Mouse (Mus musculus) limb, embryonic 15.5 days (tissue): ENCODE measurements at regions not wholly inside any gene's neighbourhood (a gene's known extent, or its start where the extent isn't known, plus 50 kb on each side); places are given as distances from the start of the nearest gene placed in this dataset.

Experiments used
- ATAC-seq: fragments of 200-750 bp; cut with Nextera tagmentation; 2 replicates; pipeline ENCODE4 v1.8.0; 2017; ENCODE audit warnings: low read depth, moderate TSS enrichment; ENCODE audit not compliant: insufficient number of reproducible peaks, low FRiP score, low TSS enrichment
- H3K27ac ChIP-seq: fragments of 300-500 bp; sonication (generic); 2 replicates; pipeline ENCODE4 v1.5.1; 2015; ENCODE audit warnings: moderate library complexity, mild to moderate bottlenecking, inconsistent platforms
- H3K27me3 ChIP-seq: fragments of 300-500 bp; sonication (generic); 2 replicates; pipeline ENCODE4 v1.6.1; 2015; ENCODE audit warnings: inconsistent platforms
- H3K36me3 ChIP-seq: fragments of 300-500 bp; sonication (generic); 2 replicates; pipeline ENCODE4 v1.6.1; 2015; ENCODE audit warnings: inconsistent platforms
- H3K4me1 ChIP-seq: fragments of 300-500 bp; sonication (generic); 2 replicates; pipeline ENCODE4 v1.6.1; 2015; ENCODE audit warnings: inconsistent platforms
- H3K4me2 ChIP-seq: fragments of 300-500 bp; sonication (generic); 2 replicates; pipeline ENCODE4 v1.6.1; 2015; ENCODE audit warnings: mild to moderate bottlenecking, inconsistent platforms
- H3K4me3 ChIP-seq: fragments of 300-500 bp; sonication (generic); 2 replicates; pipeline ENCODE4 v1.5.1; 2015; ENCODE audit warnings: mild to moderate bottlenecking, inconsistent platforms
- H3K9ac ChIP-seq: fragments of 300-500 bp; sonication (generic); 2 replicates; pipeline ENCODE4 v1.6.1; 2015; ENCODE audit warnings: inconsistent platforms
- H3K9me3 ChIP-seq: fragments of 300-500 bp; sonication (generic); 2 replicates; pipeline ENCODE4 v1.6.1; 2016; ENCODE audit warnings: inconsistent platforms
- whole genome bisulfite sequencing: fragments of 180-500 bp; shearing (Covaris S2); methylation state at CpG from one replicate; pipeline ENCODE4 v1.1.7; 2015; 5-methylcytosine and 5-hydroxymethylcytosine counted together

DNA sequence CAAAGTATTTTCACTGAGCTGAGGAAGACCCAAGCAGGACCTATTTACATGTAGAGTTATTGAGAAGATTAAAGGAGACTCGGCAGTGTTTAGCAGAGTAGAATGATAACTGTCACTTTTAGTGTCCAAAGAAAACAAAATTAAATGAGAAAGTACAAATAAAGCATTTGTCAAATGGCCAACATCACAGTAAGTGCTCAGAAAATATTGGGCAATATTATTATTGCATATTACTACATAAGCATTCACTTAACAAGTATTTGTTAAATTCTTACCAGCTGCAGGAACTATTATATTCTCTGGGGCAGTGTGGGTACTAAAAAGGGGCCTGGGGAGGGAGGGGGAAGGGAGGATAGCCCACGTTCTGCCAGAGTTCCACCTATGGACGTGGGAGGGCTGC lies 224.5 kb upstream of the Noct start:
- no peaks in the 10 kb centered on the region for H3K36me3 ChIP-seq
- ATAC-seq: no peak
- H3K4me2 ChIP-seq: no peak overlapping the region
- no peak overlapping the region for H3K27ac ChIP-seq
- WGBS: 58% methylated on average over 3 of the region's 3 CpGs
- 0 out of 2 replicates have a peak, but pooled peaks cover 4% of the 10 kb centered on the region for H3K4me1 ChIP-seq
- no peak overlapping the region for H3K4me3 ChIP-seq
- H3K27me3 ChIP-seq: no peaks in the 10 kb centered on the region
- no peaks in the 10 kb centered on the region for H3K9me3 ChIP-seq
- no peak overlapping the region for H3K9ac ChIP-seq

GRCm38 (mm10) chr3:51000938-51001337 lies 223.3 kb upstream of the Noct start:
- no peaks in the 10 kb centered on the region for H3K36me3 ChIP-seq
- H3K4me3 ChIP-seq: no peak overlapping the region
- H3K9me3 ChIP-seq: no peaks in the 10 kb centered on the region
- no peak for ATAC-seq
- WGBS: 68% methylated on average over 7 of the region's 7 CpGs
- no peaks in the 10 kb centered on the region for H3K27me3 ChIP-seq
- no peak overlapping the region for H3K9ac ChIP-seq
- H3K4me1 ChIP-seq: 0 out of 2 replicates have a peak, but pooled peaks cover 4% of the 10 kb centered on the region
- no peak overlapping the region for H3K27ac ChIP-seq
- H3K4me2 ChIP-seq: no peak overlapping the region

- no peak overlapping the region for H3K27ac ChIP-seq
- WGBS: 74% methylated on average over 6 of the region's 6 CpGs
Observed at GRCm38 (mm10) chr3:51002662-51003061, 221.6 kb upstream of the Noct start.

GRCm38 (mm10) chr3:51003506-51004170 lies 220.6 kb upstream of the Noct start:
- no peaks in the 10 kb centered on the region for H3K27me3 ChIP-seq
- no peaks in the 10 kb centered on the region for H3K36me3 ChIP-seq
- WGBS: 78% methylated on average over 8 of the region's 8 CpGs
- no peak overlapping the region for H3K4me2 ChIP-seq
- ATAC-seq: no peak
- H3K27ac ChIP-seq: 0 out of 2 replicates have a peak overlapping the region, but pooled peaks have one; percentile 17
- no peaks in the 10 kb centered on the region for H3K9me3 ChIP-seq
- H3K9ac ChIP-seq: no peak overlapping the region
- 0 out of 2 replicates have a peak, but pooled peaks cover 4% of the 10 kb centered on the region for H3K4me1 ChIP-seq
- H3K4me3 ChIP-seq: no peak overlapping the region

More at GRCm38 (mm10) chr3:51002662-51003061, 221.6 kb upstream of the Noct start:
- Histone ChIP-seq H3K9me3 (no peaks in the 10 kb centered on the region), H3K36me3 (no peaks in the 10 kb centered on the region), H3K4me3 (no peak overlapping the region), H3K27me3 (no peaks in the 10 kb centered on the region), H3K4me2 (no peak overlapping the region), H3K4me1 (0 out of 2 replicates have a peak, but pooled peaks cover 4% of the 10 kb centered on the region), H3K9ac (no peak overlapping the region)
- ATAC-seq: no peak

- H3K36me3 ChIP-seq: no peaks in the 10 kb centered on the region
- peaks cover 4% of the 10 kb centered on the region; the same call in 1 of the 2 replicates for H3K4me1 ChIP-seq
- H3K27me3 ChIP-seq: no peaks in the 10 kb centered on the region
- no peak for ATAC-seq
- no peaks in the 10 kb centered on the region for H3K9me3 ChIP-seq
- H3K9ac ChIP-seq: no peak overlapping the region
- H3K4me3 ChIP-seq: no peak overlapping the region
- H3K27ac ChIP-seq: no peak overlapping the region
- H3K4me2 ChIP-seq: no peak overlapping the region
- 44% methylated on average over 1 of the region's 1 CpGs for WGBS
Observed at GRCm38 (mm10) chr3:51004216-51004615, 220.0 kb upstream of the Noct start.

DNA sequence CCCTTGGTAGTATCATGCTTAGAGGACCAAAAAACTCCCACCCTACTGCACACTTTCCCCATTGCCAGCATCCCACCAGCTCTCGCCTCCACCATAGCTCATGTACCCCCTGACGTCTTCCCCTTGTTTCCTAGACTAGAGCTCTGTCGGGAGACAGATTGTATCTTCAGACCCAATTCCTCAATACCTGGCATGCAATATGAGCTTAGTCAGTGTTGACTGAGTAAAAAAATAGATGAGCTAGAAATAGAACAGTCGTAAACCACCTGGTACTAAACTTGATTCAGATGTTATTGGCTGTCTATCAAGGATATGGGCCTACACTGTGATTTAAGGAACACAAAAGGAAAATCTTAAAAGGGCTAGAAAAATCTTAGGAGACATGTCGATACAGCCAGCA lies 215.1 kb upstream of the Noct start:
- Histone ChIP-seq H3K9ac (no peak overlapping the region), H3K27me3 (no peaks in the 10 kb centered on the region), H3K4me2 (no peak overlapping the region), H3K27ac (no peak overlapping the region), H3K4me3 (no peak overlapping the region), H3K4me1 (peaks cover 5% of the 10 kb centered on the region; the same call in 1 of the 2 replicates), H3K36me3 (no peaks in the 10 kb centered on the region), H3K9me3 (no peaks in the 10 kb centered on the region)
- 67% methylated on average over 5 of the region's 5 CpGs for WGBS
- no peak for ATAC-seq

DNA sequence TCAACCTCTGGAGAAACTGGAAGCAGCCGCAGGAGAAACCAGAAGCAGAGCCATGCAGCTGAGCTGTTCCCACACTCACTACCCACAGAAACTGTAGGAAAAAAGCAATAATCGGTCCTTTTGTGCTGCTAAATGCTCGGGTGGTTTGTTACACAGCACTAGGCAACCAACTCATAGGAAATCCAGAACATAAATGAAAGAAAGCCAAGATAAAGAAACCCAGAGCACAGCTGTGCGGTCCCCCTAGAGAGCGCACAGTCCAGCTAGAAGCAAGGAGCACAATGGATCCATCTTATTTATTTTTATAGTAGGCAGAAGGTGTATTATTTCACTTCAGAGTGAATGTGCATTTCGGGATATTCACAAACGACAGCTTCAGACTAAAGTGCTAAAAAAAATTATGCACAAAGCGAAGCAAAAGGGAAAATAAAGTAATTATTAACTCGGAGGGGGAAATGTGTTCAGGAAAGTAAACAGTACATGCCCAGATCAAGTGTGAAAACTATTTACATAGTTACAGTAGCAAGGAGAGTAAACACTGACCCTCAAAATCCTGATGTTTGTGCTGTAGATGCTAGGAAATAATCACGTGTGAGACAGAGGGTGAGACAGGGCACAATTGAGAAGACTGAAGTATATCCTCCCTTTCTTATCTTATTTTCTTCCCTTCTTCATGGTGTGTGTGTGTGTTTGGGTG lies 204.4 kb upstream of the Noct start:
- Histone ChIP-seq H3K4me1 (no peaks in the 10 kb centered on the region), H3K27ac (peak overlapping the region; percentile 0; the same call in 1 of the 2 replicates), H3K9me3 (no peaks in the 10 kb centered on the region), H3K4me3 (no peak overlapping the region), H3K4me2 (no peak overlapping the region), H3K36me3 (no peaks in the 10 kb centered on the region), H3K27me3 (no peaks in the 10 kb centered on the region), H3K9ac (no peak overlapping the region)
- no peak for ATAC-seq
- WGBS: 66% methylated on average over 10 of the region's 10 CpGs

GRCm38 (mm10) chr3:51024655-51025054 lies 199.6 kb upstream of the Noct start:
- H3K4me2 ChIP-seq: no peak overlapping the region
- H3K9me3 ChIP-seq: no peaks in the 10 kb centered on the region
- no peak overlapping the region for H3K9ac ChIP-seq
- no peaks in the 10 kb centered on the region for H3K27me3 ChIP-seq
- no peak overlapping the region for H3K4me3 ChIP-seq
- no peak overlapping the region for H3K27ac ChIP-seq
- ATAC-seq: no peak
- H3K4me1 ChIP-seq: no peaks in the 10 kb centered on the region
- H3K36me3 ChIP-seq: no peaks in the 10 kb centered on the region
- WGBS: 42% methylated on average over 6 of the region's 6 CpGs

GRCm38 (mm10) chr3:51031821-51032220 lies 192.4 kb upstream of the Noct start:
- H3K36me3 ChIP-seq: no peaks in the 10 kb centered on the region
- H3K27ac ChIP-seq: peak overlapping the region; percentile 63; the same call in 1 of the 2 replicates
- H3K9ac ChIP-seq: no peak overlapping the region
- no peaks in the 10 kb centered on the region for H3K4me1 ChIP-seq
- no peak overlapping the region for H3K4me2 ChIP-seq
- WGBS: 31% methylated on average over 8 of the region's 8 CpGs
- H3K27me3 ChIP-seq: no peaks in the 10 kb centered on the region
- peak; percentile 76; the same call in 1 of the 2 replicates for ATAC-seq
- H3K4me3 ChIP-seq: no peak overlapping the region
- no peaks in the 10 kb centered on the region for H3K9me3 ChIP-seq

DNA sequence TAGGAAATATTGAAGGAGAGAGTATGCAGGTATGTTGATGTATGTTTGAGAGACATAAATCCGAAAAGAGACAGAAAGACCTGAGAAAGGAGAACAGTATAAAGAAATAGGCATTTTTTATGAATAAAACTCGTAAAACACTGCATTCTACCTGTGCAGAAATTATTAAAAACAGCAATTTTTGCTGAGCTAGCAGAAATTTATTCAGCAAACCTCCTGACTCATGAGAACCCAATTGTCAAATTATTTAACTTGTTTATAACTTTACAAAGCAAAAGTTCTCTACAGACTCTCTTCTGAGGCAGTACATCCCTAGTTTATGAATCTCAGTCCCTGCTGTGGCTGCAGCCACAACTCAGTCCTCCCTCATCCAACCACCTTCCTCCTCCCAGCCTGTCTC lies 191.0 kb upstream of the Noct start:
- Histone ChIP-seq H3K36me3 (no peaks in the 10 kb centered on the region), H3K9ac (no peak overlapping the region), H3K9me3 (no peaks in the 10 kb centered on the region), H3K27ac (no peak overlapping the region), H3K4me1 (no peaks in the 10 kb centered on the region), H3K4me2 (no peak overlapping the region), H3K27me3 (no peaks in the 10 kb centered on the region), H3K4me3 (no peak overlapping the region)
- WGBS: 77% methylated on average over 2 of the region's 2 CpGs
- no peak for ATAC-seq

DNA sequence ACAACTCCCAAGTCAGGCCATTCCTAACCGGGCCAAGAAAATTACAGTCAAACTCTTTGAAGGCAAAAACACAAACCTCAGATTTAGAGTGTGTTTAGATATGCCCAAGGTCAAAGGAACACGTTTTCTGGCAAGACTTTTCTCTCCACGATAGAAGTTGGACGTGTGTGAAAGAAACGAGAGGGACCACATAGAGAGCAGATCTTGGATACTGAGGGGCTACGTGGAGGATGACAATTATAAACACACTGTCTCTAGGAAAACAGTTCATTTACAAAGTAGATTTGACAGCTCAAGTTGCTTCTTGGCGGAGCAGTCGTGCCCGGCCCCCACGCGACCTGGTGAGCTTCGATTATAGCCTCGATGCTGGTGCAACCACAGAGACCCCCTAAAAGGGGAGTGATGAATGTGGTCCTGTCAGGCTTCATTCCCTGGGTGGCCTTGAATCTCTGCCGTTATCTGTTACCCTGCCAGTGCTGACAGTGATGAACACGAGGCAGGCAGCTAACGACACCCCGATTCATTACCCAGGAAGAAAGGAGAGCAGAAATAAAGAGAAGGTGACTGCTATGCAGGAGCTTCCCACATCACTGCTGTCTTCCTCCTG lies 187.4 kb upstream of the Noct start:
- WGBS: 49% methylated on average over 17 of the region's 17 CpGs
- Histone ChIP-seq H3K4me1 (no peaks in the 10 kb centered on the region), H3K27me3 (no peaks in the 10 kb centered on the region), H3K9ac (no peak overlapping the region), H3K4me3 (no peak overlapping the region), H3K36me3 (no peaks in the 10 kb centered on the region), H3K27ac (no peak overlapping the region), H3K4me2 (no peak overlapping the region), H3K9me3 (no peaks in the 10 kb centered on the region)
- no peak for ATAC-seq

DNA sequence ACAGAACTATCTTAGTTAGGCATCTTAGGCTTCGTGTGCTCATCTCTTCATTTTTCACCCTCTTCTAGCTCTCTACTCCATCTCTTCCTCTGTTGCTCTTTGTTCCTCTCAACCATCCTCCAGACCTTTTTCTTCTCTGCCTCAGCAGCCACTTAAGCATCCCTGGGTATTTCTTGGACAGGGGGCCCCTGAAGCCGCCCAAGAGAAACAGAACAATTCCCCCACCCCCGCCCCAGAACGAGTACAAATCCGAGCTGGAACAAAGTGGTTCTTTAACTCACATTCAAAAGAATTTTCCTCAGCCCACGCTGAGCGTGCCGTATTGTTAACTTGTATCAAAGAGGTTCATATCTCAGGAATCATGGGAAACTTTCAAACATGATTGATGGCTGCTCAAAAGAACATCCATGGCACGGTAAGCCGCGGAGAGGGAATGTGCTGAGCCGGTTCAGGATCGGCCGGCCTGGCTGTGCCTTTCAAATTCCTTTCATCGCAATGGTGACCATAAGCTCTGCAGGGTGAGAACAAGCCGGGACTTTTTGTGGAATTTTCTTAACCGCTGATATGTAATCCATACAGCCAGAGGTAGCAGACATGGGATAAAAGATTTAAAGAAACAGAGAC lies 181.9 kb upstream of the Noct start:
- Histone ChIP-seq H3K9me3 (no peaks in the 10 kb centered on the region), H3K27ac (peak overlapping the region; percentile 72), H3K4me2 (no peak overlapping the region), H3K36me3 (no peaks in the 10 kb centered on the region), H3K4me3 (no peak overlapping the region), H3K4me1 (peaks cover 12% of the 10 kb centered on the region; the same call in 1 of the 2 replicates), H3K9ac (no peak overlapping the region), H3K27me3 (no peaks in the 10 kb centered on the region)
- 52% methylated on average over 17 of the region's 17 CpGs for WGBS
- ATAC-seq: no peak
